Mouse (Mus musculus) CD4-positive naive resting alpha-beta T cell, adult 57 days (primary cell): ENCODE results near the gene Snip1. TPM values are rescaled to one million over a fixed set of nuclear protein-coding genes. Genes with fewer than 3 reads are reported as not detected.

Experiments
- total RNA-seq: library from RNA; stranded (reverse); gene quantifications from one replicate; pipeline ENCODE4 v1.2.4, GENCODE M21; 2023

The Snip1 gene
- 48.1 TPM for total RNA-seq

GRCm38 (mm10) chr4:125066490-125067370 lies at the start of gene Snip1:
Gene Snip1, plus strand, starts transcription at chr4:125066672.

GRCm38 (mm10) chr4:125065517-125066307 lies 760 bp upstream of the Snip1 start, which contains the start of gene Dnali1:
Gene Dnali1, minus strand, starts transcription at chr4:125065703.

GRCm38 (mm10) chr4:125084403-125085345 lies 18.2 kb downstream of the Snip1 start, which contains the start of gene Meaf6:
Gene Meaf6, plus strand, starts transcription at chr4:125085134.

Other genes starting within 250 kb of the Snip1 start
- 93.8 TPM for gene Yrdc, start 216.0 kb upstream of the Snip1 start, total RNA-seq
- 16.4 TPM for gene 1110065P20Rik, start 215.5 kb upstream of the Snip1 start, total RNA-seq
- gene Maneal, start 204.5 kb upstream of the Snip1 start, total RNA-seq = 3.6 TPM
- gene Epha10, start 185.8 kb upstream of the Snip1 start, total RNA-seq = not detected
- 22.6 TPM for gene 9930104L06Rik, start 129.6 kb upstream of the Snip1 start, total RNA-seq
- gene Cdca8, start 127.4 kb upstream of the Snip1 start, total RNA-seq = 1.8 TPM
- gene Rspo1, start 80.2 kb upstream of the Snip1 start, total RNA-seq = 1.7 TPM
- gene Gnl2, start 50.1 kb upstream of the Snip1 start, total RNA-seq = 74.6 TPM
- not detected for gene Dnali1, start 969 bp upstream of the Snip1 start, total RNA-seq
- gene Meaf6, start 18.5 kb downstream of the Snip1 start, total RNA-seq = 53.4 TPM
- 209 TPM for gene Zc3h12a, start 61.2 kb downstream of the Snip1 start, total RNA-seq